Mouse (Mus musculus) right cerebral cortex, postnatal 14 days (tissue): ENCODE measurements at regions not wholly inside any gene's neighbourhood (a gene's known extent, or its start where the extent isn't known, plus 50 kb on each side); places are given as distances from the start of the nearest gene placed in this dataset.
"Not testable (repeated sequence)": the region's sequence is repeated elsewhere in the genome, so short reads cannot be mapped to it uniquely, and the experiment has no call there.

Experiments
- DNase-seq: peaks from one replicate; pipeline ENCODE4 v3.0.0; 2022

DNA sequence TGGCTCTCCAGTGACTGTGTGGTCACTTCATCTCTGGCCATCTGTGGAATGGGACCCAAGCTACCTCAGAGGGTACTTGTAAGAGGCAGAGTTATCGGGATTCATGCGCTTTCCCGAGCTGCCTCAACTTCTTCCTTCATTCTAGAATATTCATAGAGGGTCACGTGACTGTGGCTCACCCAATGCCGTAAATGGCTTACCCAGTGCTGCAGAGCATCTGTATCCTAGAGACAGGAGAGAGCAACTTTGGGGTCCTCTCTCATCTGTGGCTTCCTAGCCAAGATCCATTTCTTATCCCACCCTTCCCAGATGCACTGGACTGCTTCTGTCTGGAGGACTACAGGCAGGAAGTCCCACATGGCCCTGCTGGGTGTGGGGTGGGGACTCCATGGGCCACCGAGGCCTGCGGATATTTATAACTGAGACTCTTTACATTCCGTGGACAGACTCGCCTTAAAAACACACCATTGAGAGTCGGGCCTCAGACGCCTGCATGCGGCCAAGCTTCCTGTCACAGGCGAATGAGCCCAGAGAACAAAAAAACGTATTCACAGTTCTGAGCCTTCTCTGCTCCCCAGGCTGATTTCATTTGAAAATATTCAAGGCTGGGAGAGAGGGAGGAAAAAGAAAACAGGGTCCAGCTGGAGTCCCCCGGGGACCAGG, 138.3 kb upstream of the Haao start:
- no peak for DNase-seq

DNA sequence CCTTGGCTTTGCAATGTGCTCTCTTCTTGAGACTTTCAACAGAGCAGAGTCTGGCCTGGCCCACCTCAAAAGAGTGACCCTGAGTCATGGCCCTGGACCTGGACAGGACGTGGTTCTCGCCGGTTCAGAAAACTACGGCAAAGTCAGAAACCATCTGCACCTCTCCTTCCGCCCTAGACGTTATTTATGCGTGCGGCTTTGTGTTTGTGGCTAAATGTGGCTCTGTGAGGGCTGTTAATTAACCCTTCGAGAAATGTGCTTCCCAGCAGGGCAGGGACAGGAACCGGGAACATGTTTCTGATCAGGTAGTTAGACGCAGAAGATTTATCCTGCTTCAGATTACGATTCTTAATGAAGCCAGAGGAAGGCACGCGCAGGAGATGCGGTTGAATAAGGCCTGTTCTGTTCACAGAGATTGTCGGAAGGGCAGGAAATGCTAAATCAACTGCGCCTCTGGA, 137.6 kb upstream of the Haao start:
- no peak for DNase-seq

DNA sequence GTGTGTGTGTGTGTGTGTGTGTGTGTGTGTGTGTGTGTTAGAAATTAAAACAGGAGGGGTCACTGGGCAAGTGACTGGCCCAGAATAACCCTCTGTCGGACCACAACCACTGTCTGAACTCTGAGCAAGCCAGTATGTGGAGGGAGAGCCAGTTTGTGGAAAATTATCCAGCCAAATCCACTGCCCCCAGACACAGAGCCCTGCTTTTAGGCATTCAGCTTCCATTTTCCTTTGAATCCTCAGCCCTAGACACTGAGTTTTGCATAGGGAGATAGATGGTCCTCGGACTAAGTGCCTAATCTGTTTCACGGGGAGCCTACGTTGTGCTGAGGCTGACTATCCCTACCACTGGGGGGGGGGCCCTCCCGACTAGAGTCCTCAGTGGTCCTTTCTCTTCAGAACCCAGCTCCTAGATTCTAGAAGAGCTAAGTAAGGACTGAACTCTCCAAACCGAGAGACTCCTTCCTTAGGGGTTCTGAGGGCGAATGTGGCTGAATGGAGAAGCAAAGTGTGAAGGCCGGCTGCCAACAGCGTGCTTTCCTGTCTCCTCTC, 136.2 kb upstream of the Haao start:
- no peak for DNase-seq

DNA sequence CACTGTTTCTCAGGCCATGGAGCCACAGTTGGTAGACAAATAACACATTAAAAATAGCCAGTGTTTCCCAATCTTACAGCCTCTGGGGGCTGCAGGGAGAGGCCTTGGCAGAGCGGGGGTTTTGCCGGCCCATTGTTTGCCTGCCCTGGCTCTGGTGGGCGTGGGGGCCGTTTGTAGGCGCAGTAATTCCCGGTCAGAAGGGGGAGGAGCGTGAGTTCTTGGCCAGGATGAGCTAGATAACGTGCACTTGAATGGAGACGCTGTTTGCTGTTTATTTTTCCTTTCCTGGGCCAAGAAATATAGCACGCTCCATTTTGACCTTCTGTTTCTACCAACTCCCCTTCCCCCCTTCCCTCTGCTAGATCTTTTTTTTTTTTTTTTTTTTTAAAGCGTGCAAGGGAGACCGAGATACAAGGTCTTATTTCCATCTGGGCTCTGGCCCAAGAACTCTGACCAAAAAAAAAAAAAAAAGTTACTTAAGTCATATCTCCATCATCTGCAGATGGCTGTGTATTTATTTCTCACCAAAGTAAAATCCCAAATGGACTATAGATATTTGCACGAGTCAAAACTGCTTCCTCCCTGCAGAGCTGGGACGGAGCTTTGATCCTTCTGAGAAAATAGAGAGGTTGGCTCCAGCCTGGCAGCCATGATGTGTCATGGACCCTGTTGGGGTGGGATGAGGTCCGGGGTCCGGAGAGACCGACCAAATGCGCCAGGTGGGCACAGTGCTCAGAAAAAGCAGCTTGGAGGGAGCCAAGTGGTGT, 135.5 kb upstream of the Haao start:
- DNase-seq, result no peak

DNA sequence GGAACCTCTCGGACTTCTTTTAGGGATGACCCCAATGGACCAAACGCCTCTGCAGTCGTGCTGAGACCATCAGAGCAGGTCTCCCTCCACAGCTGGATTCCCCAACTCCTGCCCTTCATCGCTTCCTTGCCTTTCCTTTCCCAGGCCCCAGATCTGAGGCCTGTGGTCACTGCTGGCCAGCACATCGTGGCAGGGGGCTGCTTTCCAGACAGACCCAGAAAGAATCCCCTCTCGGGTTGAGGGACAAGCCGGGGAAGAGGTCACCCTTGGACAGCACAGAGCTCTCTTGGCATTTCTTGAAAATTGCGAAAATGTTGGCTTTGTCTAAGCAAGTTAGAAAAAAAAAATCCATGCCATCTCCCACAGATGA, 134.9 kb upstream of the Haao start:
- no peak for DNase-seq

DNA sequence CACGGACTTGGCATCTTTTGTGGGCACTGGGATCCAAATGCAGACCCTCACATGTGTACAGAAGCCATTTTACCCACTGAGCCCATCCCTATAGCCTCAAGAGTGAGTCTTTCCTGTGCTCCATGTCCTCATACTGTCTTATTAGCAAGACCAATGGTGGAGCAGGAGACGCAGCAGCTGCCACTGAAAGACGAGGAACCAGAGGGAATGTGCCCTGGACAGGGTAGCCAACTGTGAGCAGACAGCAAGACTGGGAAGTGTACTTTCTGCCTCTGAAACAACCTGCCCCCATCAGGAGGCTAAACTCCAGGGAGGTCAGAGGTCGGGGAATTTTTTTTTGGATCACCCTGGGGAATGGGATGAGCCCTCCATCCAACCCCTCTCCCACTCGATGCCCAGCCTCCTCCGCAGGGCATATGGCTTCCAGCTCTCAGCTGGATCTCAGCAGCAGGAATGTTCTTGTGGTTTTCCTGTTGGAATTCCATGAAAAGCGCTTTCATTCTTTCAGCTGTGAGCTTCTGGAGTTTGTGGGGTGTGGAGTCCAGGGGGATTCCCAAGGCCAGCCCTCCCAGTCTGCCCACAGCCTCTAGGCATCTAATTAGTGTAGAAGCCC, 131.2 kb upstream of the Haao start:
- DNase-seq, result no peak

DNA sequence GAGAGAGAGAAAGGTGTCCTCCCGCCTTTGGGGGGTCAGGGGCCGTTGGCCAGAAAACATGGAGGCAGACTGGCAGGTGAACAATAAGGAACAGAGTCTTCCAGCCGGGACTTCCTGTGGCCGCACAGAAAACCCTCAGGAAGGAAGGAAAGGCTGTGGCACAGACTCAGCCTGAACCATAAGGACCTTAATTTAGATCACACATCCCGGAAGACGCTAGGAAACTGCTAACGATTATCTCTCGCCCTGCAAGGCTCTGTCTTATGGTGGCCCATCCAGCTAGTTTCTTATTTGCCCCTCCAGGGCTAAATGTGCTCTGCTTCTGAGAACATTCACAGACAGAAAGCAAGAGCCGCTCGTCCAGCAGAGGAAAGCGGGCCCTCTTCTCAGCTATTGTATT, 130.0 kb upstream of the Haao start:
- no peak for DNase-seq

DNA sequence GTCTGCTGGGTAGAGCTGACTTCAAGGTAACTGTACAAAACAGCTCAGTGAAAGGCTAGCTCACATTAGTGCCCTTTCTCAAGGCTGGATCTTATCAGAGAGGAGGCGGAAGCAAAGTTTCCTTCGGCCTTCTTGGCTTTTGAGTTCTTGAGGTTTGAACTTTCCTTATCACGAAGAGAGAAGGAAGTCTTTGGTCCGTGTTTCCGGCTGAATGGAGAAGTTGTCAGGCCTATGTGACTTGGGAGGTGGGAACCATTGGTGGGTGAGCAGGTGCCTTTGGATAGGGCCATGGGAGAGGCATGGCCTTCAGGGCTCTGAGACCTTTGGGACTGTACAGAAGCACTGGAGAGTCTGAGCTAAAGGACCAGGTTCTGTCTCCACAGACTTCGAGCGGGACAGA, 128.1 kb upstream of the Haao start:
- no peak for DNase-seq

DNA sequence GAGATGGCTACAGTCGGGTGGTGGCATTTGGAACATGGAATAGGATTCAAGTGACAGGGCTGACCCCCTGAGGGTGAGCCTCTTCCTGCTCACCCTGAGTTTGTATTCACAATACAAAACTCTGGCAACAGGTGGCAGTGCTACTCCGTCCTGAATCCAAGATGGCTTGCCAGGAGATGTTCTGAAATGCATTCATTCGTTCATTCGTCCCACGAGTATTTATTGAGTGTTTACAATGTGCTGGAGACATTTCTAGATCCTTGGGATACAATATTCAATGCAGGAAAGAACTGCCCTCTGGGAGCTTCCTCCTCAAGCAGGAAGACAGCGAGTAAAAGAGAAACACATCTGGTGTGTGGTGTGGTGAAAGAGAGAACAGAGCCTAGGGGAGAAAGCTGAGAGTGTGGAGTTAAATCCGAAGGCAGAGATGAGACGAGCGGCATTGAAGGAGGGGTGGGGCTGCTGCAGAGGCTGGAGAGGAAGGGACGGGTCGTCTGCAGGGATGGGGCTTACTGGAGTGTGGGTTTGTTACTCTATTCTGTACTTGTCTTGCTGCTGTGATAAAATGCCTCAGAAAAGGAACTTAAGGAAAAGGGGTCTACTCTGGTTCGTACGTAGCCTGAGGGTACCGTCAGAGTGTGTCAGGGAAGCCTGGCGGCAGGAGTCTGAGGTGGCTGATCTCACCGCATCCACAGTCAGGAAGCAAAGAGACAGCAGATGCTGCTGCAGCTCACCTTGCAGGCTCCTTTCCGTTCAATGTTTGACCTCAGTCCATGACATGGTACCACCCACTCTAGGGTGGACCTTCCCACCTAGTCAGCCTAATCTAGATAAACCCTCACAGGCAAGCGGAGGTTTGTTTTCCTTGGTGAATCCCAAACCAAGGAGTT, 125.9 kb upstream of the Haao start:
- no peak for DNase-seq

DNA sequence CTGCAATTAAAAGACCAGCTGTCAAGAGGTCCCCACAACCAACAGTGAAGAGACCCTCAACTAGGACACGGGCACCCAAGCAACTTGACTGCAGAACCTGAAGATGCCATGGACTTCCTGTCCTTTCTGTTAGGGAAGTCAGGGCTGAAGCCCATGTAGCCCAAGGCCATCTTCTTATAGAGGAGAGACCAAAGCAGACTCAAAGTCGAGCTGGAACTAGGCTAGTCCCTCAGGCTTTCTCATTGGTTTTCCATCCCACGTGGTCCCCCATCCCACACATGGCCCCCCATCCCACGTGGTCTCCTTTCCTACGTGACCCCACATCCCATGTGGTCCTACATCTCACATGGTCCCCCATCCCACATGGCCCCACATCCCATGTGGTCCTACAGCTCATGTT, 125.1 kb upstream of the Haao start:
- no peak for DNase-seq

DNA sequence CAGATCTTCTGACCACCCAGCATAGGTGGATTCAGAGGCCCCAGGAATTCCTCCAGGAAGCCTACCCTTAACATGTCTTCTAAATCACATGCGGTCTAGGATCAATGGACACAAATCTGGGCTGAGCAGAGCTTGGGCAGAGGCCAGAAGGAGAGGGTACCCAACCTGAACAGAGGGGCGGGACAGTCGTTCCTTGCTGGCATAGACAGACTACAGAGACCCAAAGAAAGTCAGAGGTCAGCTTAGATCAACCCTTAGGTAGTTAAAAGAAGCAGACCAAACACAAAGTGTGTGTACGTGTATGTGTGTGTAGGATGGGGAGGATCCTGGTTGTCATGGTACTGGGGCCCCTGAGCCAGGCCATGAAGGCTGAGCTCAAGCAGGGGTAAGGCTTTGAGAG, 124.7 kb upstream of the Haao start:
- DNase-seq, result no peak

DNA sequence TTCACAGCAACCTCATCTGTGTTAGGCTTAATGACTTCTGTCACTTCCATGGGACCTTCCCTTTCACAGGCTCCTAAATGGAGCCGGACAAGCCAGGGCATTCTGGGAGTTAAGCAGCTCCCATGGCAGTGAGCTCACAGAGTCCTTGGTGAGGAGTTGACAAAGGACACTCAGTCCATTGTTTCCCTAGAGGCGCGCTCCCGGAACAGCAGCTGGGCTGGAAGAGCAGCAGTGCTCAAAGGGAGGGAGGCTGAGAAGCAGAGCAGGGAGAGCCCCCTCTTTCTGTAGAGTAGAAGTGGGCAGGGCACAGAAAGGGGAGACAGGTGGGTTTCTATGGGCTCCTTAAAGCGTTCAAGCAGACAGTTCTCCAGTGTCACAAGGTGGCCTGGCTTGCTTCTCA, 124.3 kb upstream of the Haao start:
- no peak for DNase-seq

DNA sequence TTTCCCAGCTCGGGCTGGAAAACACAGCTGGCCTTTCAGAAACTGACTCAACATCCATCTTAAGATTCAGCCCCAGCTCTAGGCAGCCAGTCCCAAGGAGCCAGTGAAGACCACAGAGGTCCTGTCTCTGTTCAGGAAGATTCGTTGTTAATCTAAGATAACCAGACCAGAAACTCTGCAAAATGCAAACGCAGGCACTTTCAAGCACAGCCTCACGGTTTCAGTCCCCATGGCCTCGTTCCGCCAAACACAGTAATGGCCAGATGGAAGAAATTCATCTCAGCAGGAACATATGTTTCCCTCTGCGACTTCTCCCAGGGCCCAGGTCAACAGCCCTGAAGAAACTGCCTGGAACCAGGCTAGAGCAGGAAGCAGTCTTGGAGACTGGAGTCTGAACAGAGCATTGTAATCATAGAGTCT, 121.7 kb upstream of the Haao start:
- DNase-seq, result no peak

DNA sequence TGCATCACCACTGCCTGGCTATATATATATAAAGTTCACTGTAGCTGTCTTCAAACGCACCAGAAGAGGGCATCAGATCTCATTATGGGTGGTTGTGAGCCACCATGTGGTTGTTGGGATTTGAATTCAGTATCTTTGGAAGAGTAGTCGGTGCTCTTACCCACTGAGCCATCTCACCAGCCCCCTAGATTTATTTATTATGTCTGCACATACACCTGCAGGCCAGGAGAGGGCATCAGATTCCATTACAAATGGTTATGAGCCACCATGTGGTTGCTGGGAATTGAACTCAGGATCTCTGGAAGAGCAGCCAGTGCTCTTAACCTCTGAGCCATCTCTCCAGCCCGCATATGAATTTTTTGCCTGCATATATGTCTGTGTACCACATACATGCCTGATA, 120.4 kb upstream of the Haao start:
- DNase-seq, result not testable (repeated sequence)

DNA sequence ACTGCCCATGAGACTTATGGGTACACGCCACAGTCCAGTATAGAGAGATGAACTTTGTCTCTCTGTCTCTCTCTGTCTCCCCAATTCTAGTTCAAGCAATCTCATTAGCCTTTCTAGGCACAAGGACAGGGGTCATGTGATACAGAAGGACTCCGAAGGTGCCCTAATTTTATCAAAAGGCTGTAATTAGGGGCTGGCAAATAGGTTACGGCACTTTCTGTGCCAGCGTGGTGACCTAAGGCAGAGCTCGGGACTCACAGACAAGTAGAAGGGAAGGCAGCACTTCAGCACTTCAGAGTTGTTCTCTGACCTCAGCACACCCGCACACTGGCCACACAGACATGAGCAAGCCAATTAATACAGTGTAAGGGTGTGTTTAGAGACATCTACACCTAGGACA, 119.2 kb upstream of the Haao start:
- no peak for DNase-seq

DNA sequence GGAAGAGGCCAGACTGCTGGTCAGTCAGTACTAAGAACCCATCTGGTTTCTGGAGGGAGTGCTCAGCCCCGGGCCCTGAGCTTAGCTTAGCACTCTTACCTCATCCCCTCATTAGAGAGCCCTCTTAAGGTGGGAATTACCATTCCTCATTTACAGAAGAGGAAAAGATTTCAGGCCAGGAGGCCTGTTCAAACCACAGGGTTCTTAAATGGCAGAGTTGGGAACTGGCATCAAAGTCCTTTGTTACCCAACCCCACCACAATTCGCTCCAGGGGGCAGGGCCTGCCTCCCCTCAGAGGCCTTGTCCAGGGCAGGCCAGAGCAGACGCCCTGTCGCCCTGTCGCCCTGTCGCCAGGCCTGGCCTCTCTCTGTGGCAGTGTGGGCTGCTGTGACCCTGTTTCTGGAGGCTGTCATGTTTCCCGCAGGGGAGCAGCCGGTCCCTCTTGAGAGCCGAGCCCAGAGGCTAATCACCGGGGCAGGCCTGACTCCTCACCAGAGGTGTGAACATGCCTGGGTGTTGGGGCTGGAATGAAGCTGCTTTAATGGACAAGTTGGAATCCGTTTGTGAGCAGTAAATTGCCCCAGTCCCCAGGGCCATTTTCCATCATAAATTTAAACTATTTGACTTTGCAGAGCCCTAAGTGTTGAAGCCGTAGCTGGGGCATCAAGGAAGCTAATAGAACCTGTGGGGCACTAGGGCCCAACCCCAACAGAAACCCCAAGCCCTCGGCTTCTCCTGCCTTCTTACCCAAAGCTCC, 116.9 kb upstream of the Haao start:
- DNase-seq, result no peak

DNA sequence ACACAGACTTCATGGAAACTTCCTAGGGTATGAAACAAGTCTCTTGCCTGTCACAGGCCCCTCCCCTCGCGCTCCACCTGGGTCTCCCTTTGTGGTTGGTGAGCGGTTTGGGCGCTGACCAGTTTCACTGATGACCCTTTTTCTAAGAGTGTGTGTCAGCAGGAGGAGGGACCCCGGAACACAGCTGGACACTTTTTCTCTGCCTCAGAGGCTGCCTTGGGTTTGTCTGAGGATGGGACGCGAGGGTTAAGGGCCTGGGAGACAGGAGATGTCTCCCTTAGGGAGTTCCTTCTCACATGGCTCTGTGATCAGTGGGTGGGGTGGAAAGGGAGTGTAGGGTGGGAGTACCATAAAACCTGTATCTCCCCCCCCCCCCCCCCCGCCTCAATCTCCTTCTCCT, 115.8 kb upstream of the Haao start:
- DNase-seq, result no peak

DNA sequence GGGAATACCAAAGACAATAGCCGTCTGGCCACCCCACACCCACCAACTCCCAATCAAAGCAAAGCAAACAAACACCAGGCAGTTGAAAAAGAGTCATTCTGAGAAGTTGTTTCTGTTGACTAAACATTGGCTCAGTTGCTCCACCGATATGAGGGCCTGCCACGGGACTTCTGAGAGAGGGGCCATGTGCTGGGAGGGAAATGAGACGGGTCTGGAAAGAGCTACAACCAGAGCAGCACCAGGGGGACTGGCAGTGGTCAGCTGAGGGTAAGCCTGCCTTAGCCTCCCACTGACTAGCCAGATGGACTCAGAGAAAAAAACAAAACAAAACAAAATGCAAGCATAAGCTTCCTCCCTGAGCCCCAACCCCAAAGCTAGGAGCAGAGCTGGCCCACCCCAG, 115.1 kb upstream of the Haao start:
- no peak for DNase-seq

DNA sequence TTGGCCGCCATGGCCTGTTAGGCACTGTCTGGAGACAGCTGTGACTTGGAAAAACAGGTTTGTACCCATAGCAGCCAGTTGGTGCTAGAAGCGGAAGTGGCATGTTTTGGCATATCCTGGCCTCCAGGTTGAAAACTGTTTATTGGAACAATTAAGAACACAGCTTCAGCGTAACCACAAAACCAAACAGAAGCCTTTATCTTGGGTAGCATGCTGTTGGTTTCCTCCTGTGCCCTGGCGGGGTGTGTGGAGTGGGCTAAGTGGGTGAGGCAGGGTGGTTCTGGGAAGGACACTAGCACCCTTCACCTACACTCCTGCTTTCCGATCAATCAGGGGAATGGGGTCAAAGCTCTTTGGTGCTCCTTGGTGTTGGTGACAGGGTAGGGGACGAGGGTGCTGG, 114.4 kb upstream of the Haao start:
- DNase-seq, result no peak

DNA sequence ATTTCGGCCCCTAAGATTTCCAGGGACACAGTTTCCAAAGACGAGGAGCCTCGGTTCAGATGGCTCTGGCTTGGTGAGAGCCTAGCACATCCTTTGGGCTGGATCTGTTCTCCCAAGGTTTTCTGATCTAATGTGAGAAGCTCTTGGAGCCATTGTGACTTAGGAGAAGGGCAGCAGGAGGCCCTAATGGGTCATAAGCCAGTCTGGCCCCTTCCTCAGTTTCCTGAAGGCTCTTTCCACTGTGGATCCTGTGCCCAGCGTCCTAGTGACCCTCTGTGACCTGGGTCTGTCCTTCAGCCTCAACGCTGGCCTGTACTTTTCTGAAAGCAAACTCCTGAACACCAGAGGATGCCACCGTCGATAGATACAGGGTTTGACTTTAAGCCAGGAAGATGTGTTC, 113.1 kb upstream of the Haao start:
- DNase-seq, result no peak

DNA sequence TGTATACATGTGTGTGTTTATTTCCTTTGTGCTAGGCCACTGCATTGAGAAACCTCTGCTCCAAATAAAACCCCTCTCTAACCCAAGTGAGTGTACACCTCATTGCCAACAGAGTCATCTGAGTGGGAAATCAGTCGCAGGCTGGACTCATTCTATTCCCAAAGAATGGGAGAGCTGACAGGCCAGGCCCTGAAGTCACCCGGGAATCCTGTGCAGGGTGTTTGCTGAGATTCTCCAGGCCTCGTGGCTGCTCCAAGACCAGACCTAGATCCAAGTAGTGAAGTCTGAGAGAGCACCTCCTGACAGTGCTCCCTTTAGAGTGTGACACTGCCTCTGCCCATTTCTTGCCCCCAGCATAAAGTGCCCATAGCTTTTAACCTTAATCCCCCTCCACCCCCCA, 112.4 kb upstream of the Haao start:
- no peak for DNase-seq

DNA sequence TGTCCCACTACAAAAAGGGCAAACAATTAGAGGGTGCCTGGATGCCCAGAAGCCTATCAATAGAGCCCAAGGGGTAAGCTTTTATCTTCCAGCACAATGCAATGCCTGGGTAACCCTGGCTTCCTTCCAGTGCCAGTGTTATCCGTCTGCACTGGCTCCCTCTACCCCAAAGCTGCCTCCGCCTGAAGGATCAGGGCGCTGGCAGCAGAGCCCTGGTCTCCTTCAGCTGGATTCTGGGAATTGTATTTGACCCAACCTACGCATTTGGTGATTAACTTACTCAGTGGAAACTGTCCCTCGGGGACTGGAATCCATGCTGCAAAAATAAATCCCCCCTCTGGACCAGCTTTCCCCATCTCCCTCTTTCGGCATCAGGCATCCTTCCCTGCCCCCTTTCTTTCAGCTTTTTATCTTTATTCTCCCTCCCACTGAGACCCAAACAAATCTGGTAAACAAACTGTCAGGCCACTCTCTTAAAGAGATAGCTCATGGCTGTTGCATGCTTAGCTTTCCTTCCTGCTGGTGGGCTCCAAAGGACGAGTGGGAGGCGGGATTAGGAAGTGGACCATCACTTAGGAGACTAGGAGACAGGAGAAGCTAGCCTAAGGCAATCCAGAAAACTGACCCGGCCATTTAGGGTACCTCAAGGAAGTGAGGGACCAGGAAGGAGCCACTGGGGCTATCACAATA, 111.5 kb upstream of the Haao start:
- DNase-seq, result no peak
